ENCODE assay signal across 7 mouse cellular contexts in the genomic region with DNA sequence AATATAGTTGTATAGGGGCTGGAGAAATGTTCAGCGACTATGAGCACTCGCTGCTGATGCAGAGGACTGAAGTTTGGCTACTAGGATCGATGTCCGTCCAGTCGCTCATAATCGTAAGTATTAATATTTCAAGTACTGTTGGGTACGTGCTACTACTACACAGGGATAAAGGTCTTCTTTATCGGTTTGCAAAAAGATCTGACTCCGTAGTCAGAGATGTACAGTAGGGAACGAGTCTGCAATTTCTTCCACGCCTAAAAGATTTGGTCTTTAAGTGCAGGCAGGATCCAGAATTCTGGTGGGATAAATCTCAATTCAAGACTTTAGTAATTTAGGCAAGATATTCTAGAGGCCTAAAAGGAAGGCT. TPM values are rescaled to one million over a fixed set of nuclear protein-coding genes. Genes with fewer than 3 reads are reported as not detected.
DNase-seq lines count a peak whose midpoint lies in the region; ATAC-seq and TF ChIP-seq lines count a peak whose summit lies in the region.

No protein-coding gene starts in this region.

- 63% methylated on average over 11 of the region's 11 CpGs for WGBS in forebrain, embryonic 10.5 days
- 56% methylated on average over 11 of the region's 11 CpGs for WGBS in limb, embryonic 14.5 days
- WGBS in stomach, embryonic 16.5 days: 49% methylated on average over 11 of the region's 11 CpGs

- H3K4me1 ChIP-seq in megakaryocyte, embryonic 14.5 days: peaks cover 38% of the 10 kb centered on the region
- H3K4me1 ChIP-seq in forebrain, embryonic 10.5 days: peaks cover 35% of the 10 kb centered on the region
- peaks cover 13% of the 10 kb centered on the region for H3K4me1 ChIP-seq in limb, embryonic 14.5 days (ENCODE audit: control insufficient read depth, insufficient read depth, low read length)
- H3K4me1 ChIP-seq in stomach, embryonic 16.5 days (ENCODE audit: control insufficient read depth, insufficient read depth, low read length): peaks cover 16% of the 10 kb centered on the region

- DNase-seq in forebrain, embryonic 10.5 days (ENCODE audit: extremely low spot score, low spot score): no peak
- DNase-seq in limb, embryonic 14.5 days (ENCODE audit: low spot score): no peak
- DNase-seq in frontal cortex, adult 2 months (ENCODE audit: extremely low spot score in 1 of 2, low spot score in 1 of 2): no peak
- no peak for DNase-seq in lung, postnatal 25 days (ENCODE audit: low spot score)

- H3K9me3 ChIP-seq in megakaryocyte, embryonic 14.5 days: no peaks in the 10 kb centered on the region
- no peaks in the 10 kb centered on the region for H3K9me3 ChIP-seq in forebrain, embryonic 10.5 days
- no peaks in the 10 kb centered on the region for H3K9me3 ChIP-seq in limb, embryonic 14.5 days (ENCODE audit: control insufficient read depth, low read length)
- H3K9me3 ChIP-seq in stomach, embryonic 16.5 days (replicated peaks; ENCODE audit: control insufficient read depth, low read length): no peaks in the 10 kb centered on the region

- H3K27ac ChIP-seq in forebrain, embryonic 10.5 days: peak overlapping the region; percentile 89
- peak overlapping the region; percentile 61; the same call in 1 of the 2 replicates for H3K27ac ChIP-seq in limb, embryonic 14.5 days (replicated peaks; ENCODE audit: low read depth, low read length)
- 0 out of 2 replicates have a peak overlapping the region, but pooled peaks have one; percentile 25 for H3K27ac ChIP-seq in stomach, embryonic 16.5 days (ENCODE audit: low read length)

- H3K4me2 ChIP-seq in limb, embryonic 14.5 days (replicated peaks; ENCODE audit: low read depth, low read length, severe bottlenecking): peak overlapping the region; percentile 77
- peak overlapping the region; percentile 79 for H3K4me2 ChIP-seq in stomach, embryonic 16.5 days (ENCODE audit: low read depth, low read length)

- ATAC-seq in megakaryocyte, adult 5-6 weeks (ENCODE audit: poor library complexity, severe bottlenecking): no peak
- ATAC-seq in limb, embryonic 14.5 days (ENCODE audit: low FRiP score, low read depth): peak; percentile 10; the same call in 1 of the 2 replicates
- ATAC-seq in stomach, embryonic 16.5 days (ENCODE audit: insufficient read depth, low FRiP score): no peak; the same call in 1 of the 2 replicates

- peak overlapping the region; percentile 76 for H3K9ac ChIP-seq in limb, embryonic 14.5 days (ENCODE audit: low read depth, low read length, severe bottlenecking)
- H3K9ac ChIP-seq in stomach, embryonic 16.5 days (ENCODE audit: low read length): peak overlapping the region; percentile 84

- H3K4me3 ChIP-seq in megakaryocyte, embryonic 14.5 days (replicated peaks): peak overlapping the region; percentile 97
- peak overlapping the region; percentile 73 for H3K4me3 ChIP-seq in forebrain, embryonic 10.5 days
- H3K4me3 ChIP-seq in limb, embryonic 14.5 days (replicated peaks; ENCODE audit: low read length): peak overlapping the region; percentile 70
- peak overlapping the region; percentile 75 for H3K4me3 ChIP-seq in stomach, embryonic 16.5 days (replicated peaks; ENCODE audit: low read length)

- H3K36me3 ChIP-seq in megakaryocyte, embryonic 14.5 days (replicated peaks; ENCODE audit: low read length): no peaks in the 10 kb centered on the region
- peaks cover 8% of the 10 kb centered on the region for H3K36me3 ChIP-seq in forebrain, embryonic 10.5 days (replicated peaks)
- H3K36me3 ChIP-seq in limb, embryonic 14.5 days (ENCODE audit: control insufficient read depth, insufficient read depth, low read length): no peaks in the 10 kb centered on the region
- H3K36me3 ChIP-seq in stomach, embryonic 16.5 days (ENCODE audit: control insufficient read depth, insufficient read depth, low read length): no peaks in the 10 kb centered on the region

- no peaks in the 10 kb centered on the region for H3K27me3 ChIP-seq in megakaryocyte, embryonic 14.5 days (replicated peaks)
- no peaks in the 10 kb centered on the region for H3K27me3 ChIP-seq in forebrain, embryonic 10.5 days (ENCODE audit: poor library complexity, severe bottlenecking)
- no peaks in the 10 kb centered on the region for H3K27me3 ChIP-seq in limb, embryonic 14.5 days (ENCODE audit: control insufficient read depth, insufficient read depth, low read length)
- H3K27me3 ChIP-seq in stomach, embryonic 16.5 days (ENCODE audit: control insufficient read depth, insufficient read depth, low read length): no peaks in the 10 kb centered on the region

- TF ChIP-seq POLR2A in limb, embryonic 14.5 days (IDR thresholded peaks at IDR 0.05; ENCODE audit: borderline replicate concordance, extremely low read depth, insufficient read depth, insufficient read length): no peak

RNA-seq across cellular contexts. Expression of a gene that starts 0.3 kb away (rescaled TPM):
- 32.0 and 49.0 TPM in 2 replicates for polyA plus RNA-seq in megakaryocyte, embryonic 14.5 days (2012; ENCODE audit: insufficient read depth, low replicate concordance)
- 24.0 and 28.2 TPM in 2 replicates for total RNA-seq in megakaryocyte, adult 5-6 weeks (2015)
- total RNA-seq in megakaryocyte, adult 5-6 weeks (2017): 8.5 and 9.1 TPM in 2 replicates
- polyA plus RNA-seq in forebrain, embryonic 10.5 days (2016; fragmentation: Nextera tagmentation; extraction: Ambion mirVana): 24.2 and 24.6 TPM in 2 replicates
- 11.7 and 15.9 TPM in 2 replicates for polyA plus RNA-seq in limb, embryonic 14.5 days (2012; rRNA removed)
- polyA plus RNA-seq in limb, embryonic 14.5 days (2014; fragmentation: Nextera tagmentation; extraction: Ambion mirVana): 13.3 and 18.1 TPM in 2 replicates
- polyA plus RNA-seq in stomach, embryonic 16.5 days (2015; fragmentation: Nextera tagmentation; extraction: Ambion mirVana): 9.5 and 11.5 TPM in 2 replicates
- 22.9 and 27.1 TPM in 2 replicates for polyA plus RNA-seq in frontal cortex, adult 2 months (2012; rRNA removed)

RNA-seq across cellular contexts. Expression of a gene that starts 13.9 kb away (rescaled TPM):
- polyA plus RNA-seq in megakaryocyte, embryonic 14.5 days (2012; ENCODE audit: insufficient read depth, low replicate concordance): 1.6 TPM in 1 of 2 replicates, not detected in the other
- 14.1 and 19.2 TPM in 2 replicates for total RNA-seq in megakaryocyte, adult 5-6 weeks (2015)
- total RNA-seq in megakaryocyte, adult 5-6 weeks (2017): 20.9 and 22.1 TPM in 2 replicates
- polyA plus RNA-seq in forebrain, embryonic 10.5 days (2016; fragmentation: Nextera tagmentation; extraction: Ambion mirVana): 39.7 and 40.7 TPM in 2 replicates
- polyA plus RNA-seq in limb, embryonic 14.5 days (2012; rRNA removed): 34.4 and 42.2 TPM in 2 replicates
- 35.8 and 38.4 TPM in 2 replicates for polyA plus RNA-seq in limb, embryonic 14.5 days (2014; fragmentation: Nextera tagmentation; extraction: Ambion mirVana)
- polyA plus RNA-seq in stomach, embryonic 16.5 days (2015; fragmentation: Nextera tagmentation; extraction: Ambion mirVana): 28.3 and 29.0 TPM in 2 replicates
- polyA plus RNA-seq in frontal cortex, adult 2 months (2012; rRNA removed): 26.7 and 28.4 TPM in 2 replicates

RNA-seq across cellular contexts. Expression of a gene that starts 56.4 kb away (rescaled TPM):
- 2.2 and 9.5 TPM in 2 replicates for polyA plus RNA-seq in megakaryocyte, embryonic 14.5 days (2012; ENCODE audit: insufficient read depth, low replicate concordance)
- total RNA-seq in megakaryocyte, adult 5-6 weeks (2015): 82.9 and 91.4 TPM in 2 replicates
- 140 and 141 TPM in 2 replicates for total RNA-seq in megakaryocyte, adult 5-6 weeks (2017)
- polyA plus RNA-seq in forebrain, embryonic 10.5 days (2016; fragmentation: Nextera tagmentation; extraction: Ambion mirVana): 72.5 and 72.7 TPM in 2 replicates
- 68.5 and 81.2 TPM in 2 replicates for polyA plus RNA-seq in limb, embryonic 14.5 days (2012; rRNA removed)
- 49.1 and 53.8 TPM in 2 replicates for polyA plus RNA-seq in limb, embryonic 14.5 days (2014; fragmentation: Nextera tagmentation; extraction: Ambion mirVana)
- 59.0 and 61.1 TPM in 2 replicates for polyA plus RNA-seq in stomach, embryonic 16.5 days (2015; fragmentation: Nextera tagmentation; extraction: Ambion mirVana)
- 134 and 136 TPM in 2 replicates for polyA plus RNA-seq in frontal cortex, adult 2 months (2012; rRNA removed)

Comparison
In these comparisons a context has a peak if more than half of its experiments do, and no peak if none do; other contexts are left out.
1. H3K27ac ChIP-seq: peak in every context shown above with its lines; median percentile 89 in forebrain, embryonic 10.5 days; 61 in limb, embryonic 14.5 days; 25 in stomach, embryonic 16.5 days.
2. RNA of a gene that starts 13.9 kb away (polyA plus RNA-seq): 39.7 to 40.7 TPM in forebrain, embryonic 10.5 days, 34.4 to 42.2 TPM in limb, embryonic 14.5 days, 26.7 to 28.4 TPM in frontal cortex, adult 2 months and 28.3 to 29.0 TPM in stomach, embryonic 16.5 days; 1.6 TPM in megakaryocyte, embryonic 14.5 days; every median in the first group is over 10 times any median in the second.
3. Peak in every context shown above with its lines, with median percentiles within 50 percentile points of each other: H3K4me3 ChIP-seq.